ENCODE assay signal across 21 mouse cellular contexts in genomic region chr6:12542496-12542895, GRCm38 (mm10).
DNase-seq lines count a peak whose midpoint lies in the region; ATAC-seq and TF ChIP-seq lines count a peak whose summit lies in the region.
"Had no signal": no experiment of that assay in that cellular context is flagged by ENCODE, and none has a peak within 500 bp of the region (broad histone marks: within the 10 kb centered on the region; RNA-seq: fewer than 3 reads in every experiment).

No protein-coding gene starts in this region.

- H3K9me3 ChIP-seq in midbrain, embryonic 11.5 days (ENCODE audit: control insufficient read depth, low read length), result no peaks in the 10 kb centered on the region
- H3K9me3 ChIP-seq in midbrain, embryonic 16.5 days (replicated peaks; ENCODE audit: control insufficient read depth, low read length, poor library complexity, severe bottlenecking), result no peaks in the 10 kb centered on the region
- H3K9me3 ChIP-seq in midbrain, embryonic 12.5 days, result no peaks in the 10 kb centered on the region
- no peaks in the 10 kb centered on the region for H3K9me3 ChIP-seq in midbrain, embryonic 14.5 days (ENCODE audit: control insufficient read depth, low read length)
- H3K9me3 ChIP-seq in CH12.LX (replicated peaks; ENCODE audit: low read length), result no peaks in the 10 kb centered on the region
- H3K9me3 ChIP-seq: G1E had no signal

- WGBS in midbrain, embryonic 11.5 days, result 51% methylated on average over 3 of the region's 3 CpGs
- 39% methylated on average over 3 of the region's 3 CpGs for WGBS in midbrain, embryonic 16.5 days
- WGBS in midbrain, embryonic 12.5 days, result 43% methylated on average over 3 of the region's 3 CpGs
- WGBS in midbrain, embryonic 14.5 days, result 30% methylated on average over 3 of the region's 3 CpGs

- TF ChIP-seq POLR2A in CH12.LX (IDR thresholded peaks at IDR 0.05; ENCODE audit: low read depth, low read length), result no peak

- TF ChIP-seq CTCF in CH12.LX (conservative IDR thresholded peaks at IDR 0.05 in 1 of 2, IDR thresholded peaks at IDR 0.05 in 1 of 2; ENCODE audit: low read depth in 2 of 2, low read length in 2 of 2), result no peak

- H3K4me3 ChIP-seq in midbrain, embryonic 11.5 days (ENCODE audit: low read depth, low read length), result no peak overlapping the region
- H3K4me3 ChIP-seq in midbrain, embryonic 16.5 days (ENCODE audit: low read depth, low read length), result no peak overlapping the region
- no peak overlapping the region for H3K4me3 ChIP-seq in midbrain, embryonic 12.5 days
- H3K4me3 ChIP-seq in midbrain, embryonic 14.5 days (replicated peaks; ENCODE audit: low read depth, low read length), result no peak overlapping the region
- H3K4me3 ChIP-seq in CH12.LX (replicated peaks in 1 of 3; ENCODE audit: low read depth in 2 of 3, low read length in 2 of 3, poor library complexity in 1 of 3), result no peak overlapping the region

- no peak for TF ChIP-seq RAD21 in CH12.LX (IDR thresholded peaks at IDR 0.05; ENCODE audit: low read depth, low read length)

- H3K27ac ChIP-seq in midbrain, embryonic 11.5 days (ENCODE audit: low read depth, low read length), result no peak overlapping the region
- H3K27ac ChIP-seq in midbrain, embryonic 16.5 days (ENCODE audit: low read length), result no peak overlapping the region
- H3K27ac ChIP-seq in midbrain, embryonic 12.5 days (replicated peaks), result no peak overlapping the region
- no peak overlapping the region for H3K27ac ChIP-seq in midbrain, embryonic 14.5 days (replicated peaks; ENCODE audit: low read depth, low read length)
- no peak overlapping the region for H3K27ac ChIP-seq in CH12.LX (ENCODE audit: insufficient read depth, low read depth)

- in situ Hi-C loops in CH12.LX (cut with MboI; ENCODE audit: low pct_ligation_motif_present, low pct_unique_long_range_greater_than_20kb, low sequenced_read_pairs), result no loop called here

- no peak overlapping the region for H3K4me2 ChIP-seq in midbrain, embryonic 11.5 days
- no peak overlapping the region for H3K4me2 ChIP-seq in midbrain, embryonic 16.5 days (ENCODE audit: low read length)
- no peak overlapping the region for H3K4me2 ChIP-seq in midbrain, embryonic 12.5 days (replicated peaks)
- no peak overlapping the region for H3K4me2 ChIP-seq in midbrain, embryonic 14.5 days (ENCODE audit: low read length)
- no peak overlapping the region for H3K4me2 ChIP-seq in CH12.LX (ENCODE audit: insufficient read depth, low read depth, poor library complexity, severe bottlenecking)

- 0 out of 2 replicates have a peak, but pooled peaks have one; percentile 59 for ATAC-seq in midbrain, embryonic 11.5 days (ENCODE audit: low FRiP score)
- no peak for ATAC-seq in midbrain, embryonic 16.5 days
- ATAC-seq in midbrain, embryonic 12.5 days (ENCODE audit: low FRiP score, low read depth), result peak; percentile 77
- ATAC-seq in midbrain, embryonic 14.5 days (ENCODE audit: low FRiP score, low TSS enrichment), result no peak
- ATAC-seq: activated CD4-positive, CD25-positive, alpha-beta regulatory T cell, adult 4 months; CD4-positive, CD25-positive, alpha-beta regulatory T cell, adult 4 months; Patski had no signal

- no peaks in the 10 kb centered on the region for H3K27me3 ChIP-seq in midbrain, embryonic 11.5 days (ENCODE audit: control insufficient read depth, insufficient read depth, low read length)
- H3K27me3 ChIP-seq in midbrain, embryonic 16.5 days (ENCODE audit: control insufficient read depth, insufficient read depth, low read depth, low read length), result no peaks in the 10 kb centered on the region
- no peaks in the 10 kb centered on the region for H3K27me3 ChIP-seq in midbrain, embryonic 12.5 days
- no peaks in the 10 kb centered on the region for H3K27me3 ChIP-seq in midbrain, embryonic 14.5 days (ENCODE audit: control insufficient read depth, insufficient read depth, low read length)
- no peaks in the 10 kb centered on the region for H3K27me3 ChIP-seq in CH12.LX (replicated peaks)
- H3K27me3 ChIP-seq: Patski had no signal

- dilution Hi-C loops in CH12.LX (cut with MboI; ENCODE audit: extremely low pct_ligation_motif_present, extremely low pct_unique_long_range_greater_than_20kb, low sequenced_read_pairs), result no loop called here

- intact Hi-C loops in heart, postnatal 36 days (cut with DNase I), result no loop called here

- TF ChIP-seq EP300 in CH12.LX (IDR thresholded peaks at IDR 0.05; ENCODE audit: low read length), result no peak

- H3K36me3 ChIP-seq in midbrain, embryonic 11.5 days (ENCODE audit: control insufficient read depth, insufficient read depth, low read length), result no peaks in the 10 kb centered on the region
- no peaks in the 10 kb centered on the region for H3K36me3 ChIP-seq in midbrain, embryonic 16.5 days (ENCODE audit: control insufficient read depth, insufficient read depth, low read length)
- H3K36me3 ChIP-seq in midbrain, embryonic 12.5 days, result no peaks in the 10 kb centered on the region
- H3K36me3 ChIP-seq in midbrain, embryonic 14.5 days (ENCODE audit: control insufficient read depth, insufficient read depth, low read length), result no peaks in the 10 kb centered on the region
- H3K36me3 ChIP-seq in CH12.LX (replicated peaks in 1 of 2; ENCODE audit: control insufficient read depth in 1 of 2, insufficient read depth in 1 of 2, low read length in 1 of 2), result no peaks in the 10 kb centered on the region
- H3K36me3 ChIP-seq: G1E had no signal

- no peaks in the 10 kb centered on the region for H3K4me1 ChIP-seq in midbrain, embryonic 11.5 days (ENCODE audit: control insufficient read depth, insufficient read depth, low read length)
- H3K4me1 ChIP-seq in midbrain, embryonic 16.5 days (ENCODE audit: control insufficient read depth, insufficient read depth, low read length), result no peaks in the 10 kb centered on the region
- H3K4me1 ChIP-seq in midbrain, embryonic 12.5 days, result no peaks in the 10 kb centered on the region
- H3K4me1 ChIP-seq in midbrain, embryonic 14.5 days (ENCODE audit: control insufficient read depth, insufficient read depth, low read length), result no peaks in the 10 kb centered on the region
- no peaks in the 10 kb centered on the region for H3K4me1 ChIP-seq in CH12.LX (ENCODE audit: control insufficient read depth in 1 of 2, insufficient read depth in 2 of 2)

- no peaks in the 10 kb centered on the region for H3K79me2 ChIP-seq in CH12.LX (replicated peaks; ENCODE audit: control insufficient read depth, extremely low read depth, insufficient read depth, poor library complexity, severe bottlenecking)

- DNase-seq in midbrain, embryonic 11.5 days (ENCODE audit: low spot score, missing footprints), result no peak
- no peak for DNase-seq in midbrain, embryonic 14.5 days
- peak; percentile 3 for DNase-seq in CH12.LX (ENCODE audit: extremely low read depth)
- DNase-seq in heart, postnatal 36 days, result no peak
- DNase-seq: adrenal gland, adult 2 months; adrenal gland, adult 8-10 months; adrenal gland, postnatal 10 days; adrenal gland, postnatal 14 days; adrenal gland, postnatal 25 days; adrenal gland, postnatal 36 days; B cell, adult 2 months; cerebellum, adult 11 months; cerebellum, adult 11-12 months; cerebellum, adult 18-20 months; cerebellum, adult 2 months had no signal

- H3K9ac ChIP-seq in midbrain, embryonic 11.5 days (ENCODE audit: low read length), result no peak overlapping the region
- no peak overlapping the region for H3K9ac ChIP-seq in midbrain, embryonic 16.5 days (ENCODE audit: low read depth, low read length)
- no peak overlapping the region for H3K9ac ChIP-seq in midbrain, embryonic 12.5 days (replicated peaks)
- no peak overlapping the region for H3K9ac ChIP-seq in midbrain, embryonic 14.5 days (replicated peaks; ENCODE audit: low read length)
- H3K9ac ChIP-seq in CH12.LX (ENCODE audit: insufficient read depth, low read depth), result no peak overlapping the region

TF ChIP-seq in CH12.LX, 34 proteins besides CTCF, POLR2A, EP300 and RAD21:
- no peak for TF ChIP-seq MAZ (IDR thresholded peaks at IDR 0.05; ENCODE audit: low read depth, low read length)
- TF ChIP-seq TCF12 (IDR thresholded peaks at IDR 0.05; ENCODE audit: low read depth, low read length), result no peak
- TF ChIP-seq BHLHE40 (IDR thresholded peaks at IDR 0.05; ENCODE audit: low read depth, low read length), result peak; percentile 24; the same call in 1 of the 2 replicates
- no peak for TF ChIP-seq KAT2A (IDR thresholded peaks at IDR 0.05; ENCODE audit: insufficient replicate concordance, low read length)
TF ChIP-seq in CH12.LX: peak in this region for 1.

Comparison
In these comparisons a context has a peak if more than half of its experiments do, and no peak if none do; other contexts are left out.
1. ATAC-seq: peak in midbrain, embryonic 11.5 days (single experiment) and midbrain, embryonic 12.5 days (single experiment); none in midbrain, embryonic 16.5 days (single experiment) and midbrain, embryonic 14.5 days (single experiment).